ENCODE assay signal across 8 mouse cellular contexts in genomic region chr11:60810046-60810965, GRCm38 (mm10). TPM values are rescaled to one million over a fixed set of nuclear protein-coding genes. Genes with fewer than 3 reads are reported as not detected.
A peak's percentile ranks its signal among the peaks of the same experiment; 100 is the strongest.
DNase-seq lines count a peak whose midpoint lies in the region; ATAC-seq and TF ChIP-seq lines count a peak whose summit lies in the region.

No protein-coding gene starts in this region.

- H3K4me3 ChIP-seq in heart, embryonic 11.5 days (ENCODE audit: low read depth, low read length), result peak overlapping the region; percentile 47
- peak overlapping the region; percentile 72 for H3K4me3 ChIP-seq in bone marrow, adult 2 months (replicated peaks; ENCODE audit: control insufficient read depth, low read depth, low read length)
- peak overlapping the region; percentile 50 for H3K4me3 ChIP-seq in hindbrain, embryonic 15.5 days
- peak overlapping the region; percentile 53 to 63 for H3K4me3 ChIP-seq in liver, embryonic 14.5 days (ENCODE audit: insufficient read depth in 1 of 2, low read depth in 2 of 2, low read length in 2 of 2)

- peak overlapping the region; percentile 76 for H3K4me2 ChIP-seq in heart, embryonic 11.5 days
- peak overlapping the region; percentile 93 for H3K4me2 ChIP-seq in hindbrain, embryonic 15.5 days
- peak overlapping the region; percentile 61 for H3K4me2 ChIP-seq in liver, embryonic 14.5 days (ENCODE audit: low read depth)

- TF ChIP-seq EP300 in liver, embryonic 14.5 days (IDR thresholded peaks at IDR 0.05; ENCODE audit: low read depth), result no peak

- TF ChIP-seq POLR2A in bone marrow, adult 2 months (IDR thresholded peaks at IDR 0.05; ENCODE audit: borderline replicate concordance, control insufficient read depth, low read depth, low read length), result no peak

- H3K4me1 ChIP-seq in heart, embryonic 11.5 days (ENCODE audit: control insufficient read depth, insufficient read depth, low read length), result peaks cover 23% of the 10 kb centered on the region
- H3K4me1 ChIP-seq in bone marrow, adult 2 months (ENCODE audit: control insufficient read depth, insufficient read depth, low read length), result no peaks in the 10 kb centered on the region; the same call in 1 of the 2 replicates
- H3K4me1 ChIP-seq in hindbrain, embryonic 15.5 days (replicated peaks), result peaks cover 14% of the 10 kb centered on the region
- H3K4me1 ChIP-seq in liver, embryonic 14.5 days (replicated peaks; ENCODE audit: control insufficient read depth in 2 of 2, insufficient read depth in 2 of 2, low read length in 1 of 2), result peaks cover 6 to 17% of the 10 kb centered on the region in 2 experiments

- no peak overlapping the region for H3K27ac ChIP-seq in heart, embryonic 11.5 days (ENCODE audit: low read depth, low read length)
- no peak overlapping the region; the same call in 1 of the 2 replicates for H3K27ac ChIP-seq in bone marrow, adult 2 months (ENCODE audit: control insufficient read depth, insufficient read depth, low read depth, low read length, poor library complexity)
- no peak overlapping the region for H3K27ac ChIP-seq in hindbrain, embryonic 15.5 days (replicated peaks)
- H3K27ac ChIP-seq in liver, embryonic 14.5 days, result no peak overlapping the region

- DNase-seq in heart, postnatal 36 days, result no peak
- DNase-seq in liver, embryonic 14.5 days (ENCODE audit: low read depth in 3 of 3, low spot score in 3 of 3), result no peak
- no peak for DNase-seq in ovary, postnatal 36 days (ENCODE audit: low spot score)
- DNase-seq in spleen, postnatal 4 days (ENCODE audit: low spot score in 2 of 2), result no peak
- DNase-seq in MN1 (ENCODE audit: low spot score), result no peak

- H3K9me3 ChIP-seq in heart, embryonic 11.5 days (replicated peaks; ENCODE audit: control insufficient read depth, low read length), result no peaks in the 10 kb centered on the region
- no peaks in the 10 kb centered on the region for H3K9me3 ChIP-seq in hindbrain, embryonic 15.5 days
- no peaks in the 10 kb centered on the region for H3K9me3 ChIP-seq in liver, embryonic 14.5 days (ENCODE audit: control insufficient read depth, low read length)

- H3K27me3 ChIP-seq in heart, embryonic 11.5 days (ENCODE audit: control insufficient read depth, insufficient read depth, low read length), result no peaks in the 10 kb centered on the region
- H3K27me3 ChIP-seq in hindbrain, embryonic 15.5 days, result no peaks in the 10 kb centered on the region
- no peaks in the 10 kb centered on the region for H3K27me3 ChIP-seq in liver, embryonic 14.5 days (ENCODE audit: control insufficient read depth, insufficient read depth, low read length)

- WGBS in heart, embryonic 11.5 days (ENCODE audit: insufficient replicate concordance), result 16% methylated on average over 14 of the region's 14 CpGs
- 11% methylated on average over 14 of the region's 14 CpGs for WGBS in bone marrow, adult 2 months
- WGBS in hindbrain, embryonic 15.5 days, result 20% methylated on average over 14 of the region's 14 CpGs
- WGBS in liver, embryonic 14.5 days (ENCODE audit: insufficient replicate concordance), result 8% methylated on average over 14 of the region's 14 CpGs

- H3K36me3 ChIP-seq in heart, embryonic 11.5 days (ENCODE audit: control insufficient read depth, insufficient read depth, low read length), result no peaks in the 10 kb centered on the region
- H3K36me3 ChIP-seq in hindbrain, embryonic 15.5 days, result no peaks in the 10 kb centered on the region
- H3K36me3 ChIP-seq in liver, embryonic 14.5 days (replicated peaks; ENCODE audit: control insufficient read depth, insufficient read depth, low read depth), result no peaks in the 10 kb centered on the region

- no peak for TF ChIP-seq CTCF in bone marrow, adult 2 months (IDR thresholded peaks at IDR 0.05; ENCODE audit: control insufficient read depth, insufficient read depth, low read length)
- TF ChIP-seq CTCF in liver, embryonic 14.5 days (IDR thresholded peaks at IDR 0.05; ENCODE audit: low read depth), result no peak

- intact Hi-C loops in heart, postnatal 36 days (cut with DNase I), result no loop called here

- no peak for ATAC-seq in heart, embryonic 11.5 days (replicated peaks; ENCODE audit: insufficient number of reproducible peaks, low FRiP score, low TSS enrichment)
- ATAC-seq in hindbrain, embryonic 15.5 days (ENCODE audit: low FRiP score, low read depth), result no peak
- no peak for ATAC-seq in liver, embryonic 14.5 days (ENCODE audit: insufficient read depth)

- H3K9ac ChIP-seq in heart, embryonic 11.5 days (ENCODE audit: low read depth, low read length), result peak overlapping the region; percentile 65
- 0 out of 2 replicates have a peak overlapping the region, but pooled peaks have one; percentile 7 for H3K9ac ChIP-seq in hindbrain, embryonic 15.5 days
- H3K9ac ChIP-seq in liver, embryonic 14.5 days (replicated peaks), result peak overlapping the region; percentile 5

RNA-seq across cellular contexts. Expression of gene Shmt1, which starts 1.2 kb away (rescaled TPM):
- polyA plus RNA-seq in heart, embryonic 11.5 days (2014; fragmentation: Nextera tagmentation; extraction: Ambion mirVana), result 36.4 and 44.4 TPM in 2 replicates
- total RNA-seq in heart, postnatal 36 days (2021), result 1 to 10 TPM; 8.8 to 9.1 TPM
- polyA plus RNA-seq in bone marrow, adult 2 months (2011; ENCODE audit: insufficient read depth, insufficient read length, low replicate concordance, missing spikeins), result 6.7 and 34.2 TPM in 2 replicates
- polyA plus RNA-seq in hindbrain, embryonic 15.5 days (2015; fragmentation: Nextera tagmentation; extraction: Ambion mirVana), result 10.0 TPM in 2 replicates
- 22.7 and 26.9 TPM in 2 replicates for polyA plus RNA-seq in liver, embryonic 14.5 days (2012; rRNA removed)
- 34.2 and 41.8 TPM in 2 replicates for polyA plus RNA-seq in liver, embryonic 14.5 days (2014; fragmentation: Nextera tagmentation; extraction: Ambion mirVana)

RNA-seq across cellular contexts. Expression of gene Dhrs7b, which starts 20.1 kb away (rescaled TPM):
- 31.8 and 33.9 TPM in 2 replicates for polyA plus RNA-seq in heart, embryonic 11.5 days (2014; fragmentation: Nextera tagmentation; extraction: Ambion mirVana)
- 10 to 100 TPM; 19.4 to 19.7 TPM for total RNA-seq in heart, postnatal 36 days (2021)
- polyA plus RNA-seq in bone marrow, adult 2 months (2011; ENCODE audit: insufficient read depth, insufficient read length, low replicate concordance, missing spikeins), result 11.1 and 14.5 TPM in 2 replicates
- 35.0 and 36.5 TPM in 2 replicates for polyA plus RNA-seq in hindbrain, embryonic 15.5 days (2015; fragmentation: Nextera tagmentation; extraction: Ambion mirVana)
- 7.4 and 9.2 TPM in 2 replicates for polyA plus RNA-seq in liver, embryonic 14.5 days (2012; rRNA removed)
- 22.3 and 24.2 TPM in 2 replicates for polyA plus RNA-seq in liver, embryonic 14.5 days (2014; fragmentation: Nextera tagmentation; extraction: Ambion mirVana)

RNA-seq across cellular contexts. Expression of gene Smcr8, which starts 33.0 kb away (rescaled TPM):
- 6.0 and 6.1 TPM in 2 replicates for polyA plus RNA-seq in heart, embryonic 11.5 days (2014; fragmentation: Nextera tagmentation; extraction: Ambion mirVana)
- total RNA-seq in heart, postnatal 36 days (2021), result 10 to 100 TPM; 14.5 to 15.3 TPM
- polyA plus RNA-seq in bone marrow, adult 2 months (2011; ENCODE audit: insufficient read depth, insufficient read length, low replicate concordance, missing spikeins), result 2.9 and 11.1 TPM in 2 replicates
- 5.7 and 6.7 TPM in 2 replicates for polyA plus RNA-seq in hindbrain, embryonic 15.5 days (2015; fragmentation: Nextera tagmentation; extraction: Ambion mirVana)
- 3.3 and 4.2 TPM in 2 replicates for polyA plus RNA-seq in liver, embryonic 14.5 days (2012; rRNA removed)
- polyA plus RNA-seq in liver, embryonic 14.5 days (2014; fragmentation: Nextera tagmentation; extraction: Ambion mirVana), result 3.0 and 3.6 TPM in 2 replicates

RNA-seq across cellular contexts. Expression of gene Top3a, which starts 33.1 kb away (rescaled TPM):
- 10.5 and 13.1 TPM in 2 replicates for polyA plus RNA-seq in heart, embryonic 11.5 days (2014; fragmentation: Nextera tagmentation; extraction: Ambion mirVana)
- 1 to 10 TPM; 4.5 to 5.3 TPM for total RNA-seq in heart, postnatal 36 days (2021)
- polyA plus RNA-seq in bone marrow, adult 2 months (2011; ENCODE audit: insufficient read depth, insufficient read length, low replicate concordance, missing spikeins), result 4.3 and 8.1 TPM in 2 replicates
- polyA plus RNA-seq in hindbrain, embryonic 15.5 days (2015; fragmentation: Nextera tagmentation; extraction: Ambion mirVana), result 7.9 and 8.9 TPM in 2 replicates
- 3.7 and 4.4 TPM in 2 replicates for polyA plus RNA-seq in liver, embryonic 14.5 days (2012; rRNA removed)
- 5.0 and 5.6 TPM in 2 replicates for polyA plus RNA-seq in liver, embryonic 14.5 days (2014; fragmentation: Nextera tagmentation; extraction: Ambion mirVana)

Comparison
In these comparisons a context has a peak if more than half of its experiments do, and no peak if none do; other contexts are left out.
1. H3K9ac ChIP-seq: peak in every context shown above with its lines; median percentile 65 in heart, embryonic 11.5 days; 7 in hindbrain, embryonic 15.5 days; 5 in liver, embryonic 14.5 days.